Mouse (Mus musculus): ENCODE results near the gene Dgkh.

- TF ChIP-seq CTCF (IDR thresholded peaks at IDR 0.05; ENCODE audit: insufficient read depth, low read depth, low read length) (no peak), POLR2A (IDR thresholded peaks at IDR 0.05; ENCODE audit: insufficient read depth, low read depth, low read length) (no peak)
Observed at GRCm38 (mm10) chr14:78684171-78684570, 48.4 kb downstream of the Dgkh start.

All from olfactory bulb, adult 2 months (tissue).